Mouse (Mus musculus) gonadal fat pad, adult 2 months (tissue): ENCODE measurements around the gene Gm14403. TPM values are rescaled to one million over a fixed set of nuclear protein-coding genes. Genes with fewer than 3 reads are reported as not detected.

ENCODE experiments used
- polyA plus RNA-seq: library from polyadenylated mRNA; depleted of rRNA; stranded (reverse); fragments of >200 nt; gene quantifications from 2 replicates; pipeline ENCODE4 v1.2.3, GENCODE M21; 2012; rRNA removed

The Gm14403 gene
- polyA plus RNA-seq, 1 experiment: 5.7 TPM

Other genes starting within 250 kb of the Gm14403 start
- not detected in 2 replicates for gene Gm14409, start 231.2 kb upstream of the Gm14403 start, polyA plus RNA-seq
- 0.14 and 0.20 TPM in 2 replicates for gene Gm14412, start 173.9 kb upstream of the Gm14403 start, polyA plus RNA-seq
- gene Gm14418, start 99.9 kb upstream of the Gm14403 start, polyA plus RNA-seq: 2.3 and 2.5 TPM in 2 replicates
- 12.4 and 20.9 TPM in 2 replicates for gene Zfp970, start 33.5 kb upstream of the Gm14403 start, polyA plus RNA-seq
- gene Gm14406, start 80.0 kb downstream of the Gm14403 start, polyA plus RNA-seq: not detected in 2 replicates